Mouse (Mus musculus) stomach, embryonic 16.5 days (tissue): ENCODE measurements around the gene Coa6. TPM values are rescaled to one million over a fixed set of nuclear protein-coding genes. Genes with fewer than 3 reads are reported as not detected.

Experiments
- ATAC-seq: fragments of 200-750 bp; cut with Nextera tagmentation; 2 replicates; pipeline ENCODE4 v1.8.0; 2017; ENCODE audit warnings: moderate number of reproducible peaks, moderate TSS enrichment; ENCODE audit not compliant: insufficient read depth, low FRiP score
- H3K27ac ChIP-seq: fragments of 300-500 bp; sonication (generic); 2 replicates; pipeline ENCODE4 v1.5.1; 2014; ENCODE audit warnings: low read length
- H3K27me3 ChIP-seq: fragments of 300-500 bp; sonication (generic); 2 replicates; pipeline ENCODE4 v1.6.1; 2014; ENCODE audit warnings: low read length, control low read depth, mixed read lengths; ENCODE audit not compliant: control insufficient read depth, insufficient read depth
- H3K36me3 ChIP-seq: fragments of 300-500 bp; sonication (generic); 2 replicates; pipeline ENCODE4 v1.6.1; 2014; ENCODE audit warnings: low read length; ENCODE audit not compliant: control insufficient read depth, insufficient read depth
- H3K4me1 ChIP-seq: fragments of 300-500 bp; sonication (generic); 2 replicates; pipeline ENCODE4 v1.6.1; 2014; ENCODE audit warnings: low read length, control low read depth, mixed read lengths; ENCODE audit not compliant: control insufficient read depth, insufficient read depth
- H3K4me2 ChIP-seq: fragments of 300-500 bp; sonication (generic); 2 replicates; pipeline ENCODE4 v1.6.1; 2014; ENCODE audit warnings: low read depth, low read length, mixed read lengths
- H3K4me3 ChIP-seq: fragments of 300-500 bp; sonication (generic); replicated peaks from 2 replicates; pipeline ENCODE4 v1.5.1; 2014; ENCODE audit warnings: mild to moderate bottlenecking, low read length
- H3K9ac ChIP-seq: fragments of 300-500 bp; sonication (generic); 2 replicates; pipeline ENCODE4 v1.6.1; 2014; ENCODE audit warnings: low read length
- H3K9me3 ChIP-seq: fragments of 300-500 bp; sonication (generic); replicated peaks from 2 replicates; pipeline ENCODE4 v1.6.1; 2016; ENCODE audit warnings: low read length, control low read depth; ENCODE audit not compliant: control insufficient read depth
- WGBS: fragments of 180-500 bp; shearing (Covaris S2); extraction: QIAGEN DNeasy Blood & Tissue Kit; methylation state at CpG from one replicate; pipeline ENCODE4 v1.1.7; 2014; 5-methylcytosine and 5-hydroxymethylcytosine counted together
- polyA plus RNA-seq: library from polyadenylated mRNA; unstranded; fragments of >200 nt; fragmentation: Nextera tagmentation; extraction: Ambion mirVana; gene quantifications from 2 replicates; pipeline ENCODE4 v1.2.1, GENCODE M21; 2015

Gene Coa6
- polyA plus RNA-seq: 49.0 and 56.7 TPM in 2 replicates

DNA sequence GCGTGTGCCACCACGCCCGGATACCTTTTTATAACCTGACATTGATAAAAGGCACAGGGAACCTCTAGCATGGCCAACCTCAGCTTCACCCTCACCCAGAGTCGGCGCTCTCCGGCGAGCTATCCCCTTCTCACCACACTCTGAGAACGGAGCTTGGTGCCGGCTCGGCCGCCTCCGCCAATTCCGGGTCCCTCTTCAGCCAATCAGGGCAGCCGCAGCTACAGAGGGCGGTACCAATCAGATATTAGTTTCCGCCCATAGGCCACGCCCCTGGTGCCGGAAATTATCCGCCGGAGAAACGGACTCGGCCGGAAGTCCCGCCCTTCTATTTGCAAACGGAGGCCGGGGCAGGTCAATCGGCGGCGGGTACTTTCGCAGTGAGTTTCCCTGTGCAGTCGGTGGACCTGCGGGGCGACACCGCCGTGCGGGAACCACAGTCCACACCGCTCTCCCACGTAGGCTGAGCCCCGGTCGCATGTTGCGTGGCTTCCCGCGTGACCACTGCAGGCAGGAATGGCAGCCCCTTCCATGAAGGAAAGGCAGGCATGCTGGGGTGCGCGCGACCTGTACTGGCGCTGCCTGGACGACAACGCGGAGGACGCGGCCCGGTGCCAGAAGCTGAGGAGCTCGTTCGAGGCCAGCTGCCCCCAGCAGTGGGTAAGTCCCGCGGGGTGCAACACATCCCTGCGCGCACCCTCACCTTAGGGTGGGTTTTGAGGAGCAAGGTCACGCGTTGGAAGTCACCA lies at the start of gene Coa6:
Coa6 (plus strand) TSS at position 342 of the 746 bp plus-strand sequence.
- peak; percentile 98 for ATAC-seq
- Histone ChIP-seq H3K4me3 (peak within 1 kb of the TSS; percentile 80), H3K9ac (peak within 1 kb of the TSS; percentile 83), H3K36me3 (peaks cover 3% of the 10 kb centered on the region), H3K4me2 (peak within 1 kb of the TSS; percentile 66), H3K9me3 (no peaks in the 10 kb centered on the region), H3K4me1 (peaks cover 7% of the 10 kb centered on the region), H3K27ac (peak within 1 kb of the TSS; percentile 78), H3K27me3 (no peaks in the 10 kb centered on the region)
- under 1% methylated on average over 61 of the region's 61 CpGs for WGBS

DNA sequence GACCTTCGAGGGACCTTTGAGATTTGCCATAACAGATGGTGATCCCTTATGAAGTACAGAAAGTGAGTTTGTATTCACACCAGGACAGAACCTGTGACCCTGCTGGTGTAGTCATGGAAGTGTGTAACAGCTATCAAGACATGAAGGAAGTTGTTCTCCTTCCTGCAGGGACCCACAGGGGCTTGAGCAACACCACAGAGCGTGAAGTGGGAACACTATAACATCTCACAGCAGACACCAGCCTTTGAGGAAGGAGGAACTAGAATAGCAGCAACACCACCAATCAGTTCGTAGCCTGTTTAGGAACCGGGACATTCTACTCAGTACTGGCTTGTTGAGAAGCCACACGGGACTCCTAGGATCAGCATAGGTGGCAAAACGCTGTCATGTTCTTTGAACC lies 42.7 kb upstream of the Coa6 start:
- 84% methylated on average over 6 of the region's 6 CpGs for WGBS
- no peak for ATAC-seq
- H3K4me2 ChIP-seq: no peak overlapping the region
- H3K9me3 ChIP-seq: no peaks in the 10 kb centered on the region
- H3K36me3 ChIP-seq: no peaks in the 10 kb centered on the region
- H3K4me3 ChIP-seq: no peak overlapping the region
- H3K4me1 ChIP-seq: no peaks in the 10 kb centered on the region
- H3K27ac ChIP-seq: no peak overlapping the region
- H3K27me3 ChIP-seq: no peaks in the 10 kb centered on the region
- H3K9ac ChIP-seq: no peak overlapping the region

DNA sequence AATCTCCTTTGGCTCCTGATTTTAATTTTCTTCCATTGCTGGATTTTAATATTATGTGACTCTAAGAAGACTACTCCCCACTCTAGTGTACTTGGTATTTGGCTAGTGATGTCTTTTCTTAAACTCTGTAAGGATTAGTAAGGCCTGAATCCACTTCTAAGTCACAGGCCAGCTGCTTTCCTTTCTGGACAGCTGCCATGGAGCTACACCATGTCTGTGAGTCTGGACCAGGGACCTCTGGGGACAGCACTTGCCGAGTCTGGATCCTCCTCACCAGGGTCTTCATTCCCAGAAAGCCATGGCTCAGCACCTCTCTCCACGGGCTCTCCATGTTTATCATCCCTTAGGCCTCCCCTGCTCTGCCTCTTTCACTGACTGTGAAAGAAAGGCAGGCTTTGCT lies 42.2 kb upstream of the Coa6 start:
- H3K27ac ChIP-seq: no peak overlapping the region
- WGBS: 40% methylated on average over 2 of the region's 2 CpGs
- no peaks in the 10 kb centered on the region for H3K27me3 ChIP-seq
- ATAC-seq: no peak
- no peak overlapping the region for H3K4me2 ChIP-seq
- no peaks in the 10 kb centered on the region for H3K9me3 ChIP-seq
- H3K36me3 ChIP-seq: no peaks in the 10 kb centered on the region
- no peak overlapping the region for H3K4me3 ChIP-seq
- no peak overlapping the region for H3K9ac ChIP-seq
- H3K4me1 ChIP-seq: no peaks in the 10 kb centered on the region

DNA sequence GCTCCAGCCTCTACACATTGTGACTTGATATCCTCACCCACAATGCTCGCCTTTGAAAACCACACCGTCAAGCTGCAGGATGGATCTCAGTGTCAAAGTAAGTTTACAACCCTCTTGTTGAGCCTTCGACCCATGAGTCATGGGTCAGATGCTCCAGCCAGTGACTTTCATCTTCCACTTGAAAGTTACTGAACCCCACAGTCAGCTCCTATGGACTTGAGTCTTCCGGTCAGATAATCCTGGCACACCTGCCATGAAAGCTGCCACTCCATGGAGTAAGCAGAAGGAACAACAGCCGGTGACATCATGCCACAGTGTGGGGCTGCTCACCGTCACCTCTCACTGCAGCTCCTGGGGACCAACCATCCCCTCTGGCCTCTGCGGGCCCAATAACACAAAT lies 41.0 kb upstream of the Coa6 start:
- no peaks in the 10 kb centered on the region for H3K4me1 ChIP-seq
- no peak overlapping the region for H3K4me2 ChIP-seq
- H3K9me3 ChIP-seq: no peaks in the 10 kb centered on the region
- H3K36me3 ChIP-seq: no peaks in the 10 kb centered on the region
- H3K27ac ChIP-seq: no peak overlapping the region
- no peak overlapping the region for H3K9ac ChIP-seq
- no peak for ATAC-seq
- no peak overlapping the region for H3K4me3 ChIP-seq
- WGBS: 76% methylated on average over 7 of the region's 7 CpGs
- H3K27me3 ChIP-seq: no peaks in the 10 kb centered on the region

DNA sequence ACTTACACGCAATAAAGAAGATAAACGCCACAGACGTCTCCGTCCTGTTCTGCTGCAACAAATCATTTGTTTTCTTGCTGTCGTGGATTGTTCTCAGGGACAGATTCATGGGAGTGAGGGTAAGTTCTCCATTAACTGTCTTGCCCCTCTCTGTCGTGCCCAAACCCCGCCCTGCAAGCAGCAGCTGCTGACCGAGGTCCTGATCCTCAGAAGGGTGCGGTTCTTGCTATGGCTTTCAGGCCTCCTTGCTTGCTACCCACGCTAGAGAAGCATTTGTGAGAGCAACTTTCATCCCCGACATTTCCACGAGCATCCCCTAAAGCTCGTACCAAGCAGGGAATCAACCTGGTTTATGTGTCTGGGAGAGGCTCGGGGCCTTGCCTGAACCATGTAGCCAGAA lies 40.1 kb upstream of the Coa6 start:
- H3K9ac ChIP-seq: no peak overlapping the region
- H3K9me3 ChIP-seq: no peaks in the 10 kb centered on the region
- no peak overlapping the region for H3K4me2 ChIP-seq
- H3K27ac ChIP-seq: no peak overlapping the region
- H3K36me3 ChIP-seq: no peaks in the 10 kb centered on the region
- H3K4me3 ChIP-seq: no peak overlapping the region
- H3K27me3 ChIP-seq: no peaks in the 10 kb centered on the region
- no peak for ATAC-seq
- no peaks in the 10 kb centered on the region for H3K4me1 ChIP-seq
- 33% methylated on average over 14 of the region's 14 CpGs for WGBS

DNA sequence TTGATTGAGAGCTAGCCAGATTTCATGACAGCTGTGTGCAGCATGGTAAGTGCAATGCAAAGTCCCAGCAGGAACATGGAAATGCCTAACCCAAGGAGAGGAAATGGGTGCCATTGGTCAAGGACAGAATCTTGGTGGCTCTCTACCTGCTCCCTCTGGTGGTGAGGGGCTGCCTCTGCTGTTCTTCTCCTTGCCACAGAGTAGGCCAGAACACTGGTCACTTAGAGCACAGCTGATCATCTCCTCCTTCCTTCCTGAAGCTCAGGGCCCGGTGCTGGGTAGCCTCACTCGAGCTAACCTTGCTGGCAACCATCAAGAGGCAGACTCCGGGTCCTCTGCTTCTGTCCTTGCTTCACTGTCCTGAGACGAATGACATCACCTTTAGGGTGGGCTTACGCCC lies 39.6 kb upstream of the Coa6 start:
- ATAC-seq: no peak
- Histone ChIP-seq H3K36me3 (no peaks in the 10 kb centered on the region), H3K4me2 (no peak overlapping the region), H3K27me3 (no peaks in the 10 kb centered on the region), H3K27ac (no peak overlapping the region), H3K9ac (no peak overlapping the region), H3K9me3 (no peaks in the 10 kb centered on the region), H3K4me3 (no peak overlapping the region), H3K4me1 (no peaks in the 10 kb centered on the region)
- WGBS: 53% methylated on average over 5 of the region's 5 CpGs

DNA sequence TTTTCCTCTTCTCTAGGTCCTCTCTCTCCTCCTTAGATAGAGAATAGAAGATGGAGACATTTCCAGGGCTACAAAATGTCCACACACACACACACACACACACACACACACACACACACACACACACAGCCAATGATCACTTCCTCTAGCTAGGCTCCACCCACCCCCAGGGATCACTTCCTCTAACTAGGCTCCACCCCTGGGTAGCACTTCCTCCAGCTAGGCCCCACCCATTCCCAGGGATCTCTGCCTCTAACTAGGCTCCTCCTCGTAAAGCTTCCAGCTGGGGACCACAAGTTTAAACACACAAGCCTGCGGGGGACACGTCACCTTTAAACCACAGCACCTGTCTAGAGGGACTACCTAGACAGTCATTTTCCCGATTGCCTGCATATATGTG lies 34.7 kb upstream of the Coa6 start:
- H3K9ac ChIP-seq: no peak overlapping the region
- no peak overlapping the region for H3K27ac ChIP-seq
- H3K27me3 ChIP-seq: no peaks in the 10 kb centered on the region
- H3K36me3 ChIP-seq: no peaks in the 10 kb centered on the region
- H3K4me3 ChIP-seq: no peak overlapping the region
- no peak for ATAC-seq
- H3K4me2 ChIP-seq: no peak overlapping the region
- 74% methylated on average over 4 of the region's 4 CpGs for WGBS
- no peaks in the 10 kb centered on the region for H3K4me1 ChIP-seq
- H3K9me3 ChIP-seq: no peaks in the 10 kb centered on the region

DNA sequence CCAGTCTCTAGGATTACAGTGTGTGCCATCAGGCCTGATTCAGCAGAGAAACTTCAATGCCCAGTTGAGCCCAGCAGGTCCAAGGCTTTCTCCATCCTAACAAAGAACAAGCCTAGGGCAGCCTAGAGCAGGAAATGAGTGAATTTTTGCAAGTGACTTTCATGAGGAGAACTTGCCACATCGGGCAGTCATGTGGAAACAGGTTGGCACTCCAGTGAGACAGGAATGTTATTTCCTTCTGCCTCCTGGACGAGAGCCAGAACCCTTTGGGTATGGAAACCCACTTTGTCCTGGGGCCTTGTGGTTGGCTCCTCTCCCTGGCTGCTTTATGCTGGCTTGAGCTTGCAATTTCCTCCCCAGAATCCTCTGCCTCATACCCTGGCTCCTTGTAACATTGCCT lies 30.8 kb upstream of the Coa6 start:
- no peak overlapping the region for H3K27ac ChIP-seq

DNA sequence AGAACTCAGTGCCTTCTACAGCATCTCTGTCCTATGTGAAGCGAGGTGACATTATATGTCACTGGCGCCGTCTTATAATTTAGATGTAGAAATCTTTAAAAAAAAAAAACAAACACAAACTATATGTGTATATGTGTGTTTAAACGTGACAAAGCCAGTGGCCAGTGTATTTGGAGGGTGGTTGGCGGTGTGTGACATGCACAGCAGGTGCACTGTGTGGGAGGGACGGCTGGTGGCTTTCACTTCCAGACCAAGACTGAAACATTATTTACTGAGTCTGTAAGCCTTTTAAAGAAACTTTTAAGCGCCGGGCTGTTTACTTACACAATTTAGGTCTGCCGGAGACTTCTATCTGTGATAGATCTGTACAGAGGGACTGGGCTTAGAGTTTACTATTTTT lies 26.9 kb upstream of the Coa6 start:
- H3K4me2 ChIP-seq: no peak overlapping the region
- no peak overlapping the region for H3K9ac ChIP-seq
- no peak overlapping the region for H3K27ac ChIP-seq
- H3K36me3 ChIP-seq: no peaks in the 10 kb centered on the region
- no peak for ATAC-seq
- no peaks in the 10 kb centered on the region for H3K27me3 ChIP-seq
- no peaks in the 10 kb centered on the region for H3K4me1 ChIP-seq
- no peaks in the 10 kb centered on the region for H3K9me3 ChIP-seq
- 68% methylated on average over 9 of the region's 9 CpGs for WGBS
- H3K4me3 ChIP-seq: no peak overlapping the region

More for the DNA sequence above, 30.8 kb upstream of the Coa6 start:
- H3K4me1 ChIP-seq: no peaks in the 10 kb centered on the region
- H3K36me3 ChIP-seq: no peaks in the 10 kb centered on the region
- H3K9me3 ChIP-seq: no peaks in the 10 kb centered on the region
- no peaks in the 10 kb centered on the region for H3K27me3 ChIP-seq
- H3K9ac ChIP-seq: no peak overlapping the region
- WGBS: 69% methylated on average over 2 of the region's 2 CpGs
- ATAC-seq: no peak
- H3K4me2 ChIP-seq: no peak overlapping the region
- no peak overlapping the region for H3K4me3 ChIP-seq
